Mouse (Mus musculus): ENCODE measurements around the gene Gm11034. TPM values are rescaled to one million over a fixed set of nuclear protein-coding genes. Genes with fewer than 3 reads are reported as not detected.

Gm11034 gene
- polyA plus RNA-seq, 1 experiment from 2014 or later = not detected

- H3K9ac ChIP-seq (ENCODE audit: low read length) = no peak overlapping the region
- no peaks in the 10 kb centered on the region for H3K9me3 ChIP-seq (ENCODE audit: control insufficient read depth, low read length)
- H3K4me1 ChIP-seq (replicated peaks; ENCODE audit: control insufficient read depth, insufficient read depth, low read length) = no peaks in the 10 kb centered on the region
- no peak for DNase-seq (ENCODE audit: low spot score)
- H3K4me2 ChIP-seq (ENCODE audit: low read length) = no peak overlapping the region
- H3K27me3 ChIP-seq (replicated peaks; ENCODE audit: control insufficient read depth, insufficient read depth, low read length) = no peaks in the 10 kb centered on the region
- H3K4me3 ChIP-seq (ENCODE audit: low read depth, low read length) = no peak overlapping the region
- no peaks in the 10 kb centered on the region for H3K36me3 ChIP-seq (ENCODE audit: control insufficient read depth, insufficient read depth, low read length)
- no peak overlapping the region for H3K27ac ChIP-seq (ENCODE audit: low read depth)
- ATAC-seq (replicated peaks; ENCODE audit: low FRiP score, low TSS enrichment, low read depth) = no peak
Measured at GRCm38 (mm10) chr8:72192065-72192464, 21.4 kb downstream of the Gm11034 start.

GRCm38 (mm10) chr8:72190215-72190539 lies 23.3 kb downstream of the Gm11034 start:
- no peak for ATAC-seq (replicated peaks; ENCODE audit: low FRiP score, low TSS enrichment, low read depth)
- H3K27ac ChIP-seq (ENCODE audit: low read depth) = no peak overlapping the region

GRCm38 (mm10) chr8:72189417-72190214 lies 23.8 kb downstream of the Gm11034 start, which contains the start of gene Hsh2d:
Hsh2d (plus strand) TSS chr8:72189638.
- DNase-seq (ENCODE audit: low spot score) (no peak), ATAC-seq (replicated peaks; ENCODE audit: low FRiP score, low TSS enrichment, low read depth) (0 out of 2 replicates have a peak, but pooled peaks have one; percentile 53)
- Histone ChIP-seq H3K9ac (ENCODE audit: low read length) (no peak within 1 kb of the TSS), H3K4me3 (ENCODE audit: low read depth, low read length) (no peak within 1 kb of the TSS), H3K27ac (ENCODE audit: low read depth) (no peak within 1 kb of the TSS), H3K4me2 (ENCODE audit: low read length) (no peak within 1 kb of the TSS), H3K9me3 (ENCODE audit: control insufficient read depth, low read length) (no peaks in the 10 kb centered on the region), H3K4me1 (replicated peaks; ENCODE audit: control insufficient read depth, insufficient read depth, low read length) (no peaks in the 10 kb centered on the region), H3K27me3 (replicated peaks; ENCODE audit: control insufficient read depth, insufficient read depth, low read length) (no peaks in the 10 kb centered on the region), H3K36me3 (ENCODE audit: control insufficient read depth, insufficient read depth, low read length) (no peaks in the 10 kb centered on the region)
- 67% methylated on average over 12 of the region's 12 CpGs for WGBS

More at GRCm38 (mm10) chr8:72190215-72190539, 23.3 kb downstream of the Gm11034 start:
- no peaks in the 10 kb centered on the region for H3K27me3 ChIP-seq (replicated peaks; ENCODE audit: control insufficient read depth, insufficient read depth, low read length)
- DNase-seq (ENCODE audit: low spot score) = no peak
- no peaks in the 10 kb centered on the region for H3K9me3 ChIP-seq (ENCODE audit: control insufficient read depth, low read length)
- no peaks in the 10 kb centered on the region for H3K4me1 ChIP-seq (replicated peaks; ENCODE audit: control insufficient read depth, insufficient read depth, low read length)
- 64% methylated on average over 2 of the region's 2 CpGs for WGBS
- no peak overlapping the region for H3K9ac ChIP-seq (ENCODE audit: low read length)
- H3K36me3 ChIP-seq (ENCODE audit: control insufficient read depth, insufficient read depth, low read length) = no peaks in the 10 kb centered on the region
- no peak overlapping the region for H3K4me2 ChIP-seq (ENCODE audit: low read length)
- H3K4me3 ChIP-seq (ENCODE audit: low read depth, low read length) = no peak overlapping the region

- Histone ChIP-seq H3K9me3 (ENCODE audit: control insufficient read depth, low read length) (no peaks in the 10 kb centered on the region), H3K27ac (ENCODE audit: low read depth) (no peak overlapping the region)
Measured at GRCm38 (mm10) chr8:72187793-72188331, 25.6 kb downstream of the Gm11034 start.

GRCm38 (mm10) chr8:72183554-72184202 lies 29.8 kb downstream of the Gm11034 start:
- 81% methylated on average over 2 of the region's 2 CpGs for WGBS
- Histone ChIP-seq H3K9ac (ENCODE audit: low read length) (no peak overlapping the region), H3K4me2 (ENCODE audit: low read length) (no peak overlapping the region), H3K9me3 (ENCODE audit: control insufficient read depth, low read length) (no peaks in the 10 kb centered on the region), H3K4me3 (ENCODE audit: low read depth, low read length) (no peak overlapping the region), H3K27me3 (replicated peaks; ENCODE audit: control insufficient read depth, insufficient read depth, low read length) (no peaks in the 10 kb centered on the region), H3K36me3 (ENCODE audit: control insufficient read depth, insufficient read depth, low read length) (peaks cover 35% of the 10 kb centered on the region), H3K4me1 (replicated peaks; ENCODE audit: control insufficient read depth, insufficient read depth, low read length) (no peaks in the 10 kb centered on the region), H3K27ac (ENCODE audit: low read depth) (no peak overlapping the region)
- no peak for DNase-seq (ENCODE audit: low spot score)
- 0 out of 2 replicates have a peak, but pooled peaks have one; percentile 12 for ATAC-seq (replicated peaks; ENCODE audit: low FRiP score, low TSS enrichment, low read depth)

More at GRCm38 (mm10) chr8:72187793-72188331, 25.6 kb downstream of the Gm11034 start:
- no peak overlapping the region for H3K4me2 ChIP-seq (ENCODE audit: low read length)
- no peaks in the 10 kb centered on the region for H3K4me1 ChIP-seq (replicated peaks; ENCODE audit: control insufficient read depth, insufficient read depth, low read length)
- no peaks in the 10 kb centered on the region for H3K27me3 ChIP-seq (replicated peaks; ENCODE audit: control insufficient read depth, insufficient read depth, low read length)
- WGBS = 92% methylated on average over 2 of the region's 2 CpGs
- no peak for ATAC-seq (replicated peaks; ENCODE audit: low FRiP score, low TSS enrichment, low read depth)
- no peak overlapping the region for H3K4me3 ChIP-seq (ENCODE audit: low read depth, low read length)
- no peaks in the 10 kb centered on the region for H3K36me3 ChIP-seq (ENCODE audit: control insufficient read depth, insufficient read depth, low read length)
- no peak overlapping the region for H3K9ac ChIP-seq (ENCODE audit: low read length)
- DNase-seq (ENCODE audit: low spot score) = no peak

- 62% methylated on average over 5 of the region's 5 CpGs for WGBS
- DNase-seq (ENCODE audit: low spot score) (peak; percentile 80), ATAC-seq (replicated peaks; ENCODE audit: low FRiP score, low TSS enrichment, low read depth) (0 out of 2 replicates have a peak, but pooled peaks have one; percentile 28)
- Histone ChIP-seq H3K36me3 (ENCODE audit: control insufficient read depth, insufficient read depth, low read length) (peaks cover 94% of the 10 kb centered on the region), H3K4me3 (ENCODE audit: low read depth, low read length) (no peak overlapping the region), H3K9me3 (ENCODE audit: control insufficient read depth, low read length) (no peaks in the 10 kb centered on the region), H3K4me2 (ENCODE audit: low read length) (no peak overlapping the region), H3K4me1 (replicated peaks; ENCODE audit: control insufficient read depth, insufficient read depth, low read length) (no peaks in the 10 kb centered on the region), H3K27me3 (replicated peaks; ENCODE audit: control insufficient read depth, insufficient read depth, low read length) (no peaks in the 10 kb centered on the region), H3K27ac (ENCODE audit: low read depth) (no peak overlapping the region), H3K9ac (ENCODE audit: low read length) (no peak overlapping the region)
Measured at GRCm38 (mm10) chr8:72177346-72177925, 36.0 kb downstream of the Gm11034 start.

- H3K4me3 ChIP-seq (ENCODE audit: low read depth, low read length) = no peak overlapping the region
- ATAC-seq (replicated peaks; ENCODE audit: low FRiP score, low TSS enrichment, low read depth) = no peak
- no peak for DNase-seq (ENCODE audit: low spot score)
- H3K27ac ChIP-seq (ENCODE audit: low read depth) = no peak overlapping the region
- WGBS = 76% methylated on average over 3 of the region's 3 CpGs
- no peaks in the 10 kb centered on the region for H3K4me1 ChIP-seq (replicated peaks; ENCODE audit: control insufficient read depth, insufficient read depth, low read length)
- H3K9me3 ChIP-seq (ENCODE audit: control insufficient read depth, low read length) = no peaks in the 10 kb centered on the region
- no peaks in the 10 kb centered on the region for H3K27me3 ChIP-seq (replicated peaks; ENCODE audit: control insufficient read depth, insufficient read depth, low read length)
- no peak overlapping the region for H3K4me2 ChIP-seq (ENCODE audit: low read length)
- peaks cover 70% of the 10 kb centered on the region for H3K36me3 ChIP-seq (ENCODE audit: control insufficient read depth, insufficient read depth, low read length)
- H3K9ac ChIP-seq (ENCODE audit: low read length) = no peak overlapping the region
Measured at GRCm38 (mm10) chr8:72169681-72170249, 43.7 kb downstream of the Gm11034 start.

- Histone ChIP-seq H3K27me3 (replicated peaks; ENCODE audit: control insufficient read depth, insufficient read depth, low read length) (no peaks in the 10 kb centered on the region), H3K9me3 (ENCODE audit: control insufficient read depth, low read length) (no peaks in the 10 kb centered on the region), H3K36me3 (ENCODE audit: control insufficient read depth, insufficient read depth, low read length) (peaks cover 70% of the 10 kb centered on the region), H3K27ac (ENCODE audit: low read depth) (no peak overlapping the region), H3K9ac (ENCODE audit: low read length) (no peak overlapping the region), H3K4me2 (ENCODE audit: low read length) (no peak overlapping the region), H3K4me3 (ENCODE audit: low read depth, low read length) (no peak overlapping the region), H3K4me1 (replicated peaks; ENCODE audit: control insufficient read depth, insufficient read depth, low read length) (no peaks in the 10 kb centered on the region)
- no peak for DNase-seq (ENCODE audit: low spot score)
- 91% methylated on average over 3 of the region's 3 CpGs for WGBS
- ATAC-seq (replicated peaks; ENCODE audit: low FRiP score, low TSS enrichment, low read depth) = no peak
Measured at GRCm38 (mm10) chr8:72169098-72169668, 44.3 kb downstream of the Gm11034 start.

Data from intestine, embryonic 14.5 days (tissue).